Mouse (Mus musculus) embryonic facial prominence, embryonic 12.5 days (tissue): ENCODE measurements around the gene Fscn1. TPM values are rescaled to one million over a fixed set of nuclear protein-coding genes. Genes with fewer than 3 reads are reported as not detected.
A peak's percentile ranks its signal among the peaks of the same experiment; 100 is the strongest.

ENCODE experiments used
- ATAC-seq: fragments of 200-750 bp; cut with Nextera tagmentation; 2 replicates; pipeline ENCODE4 v1.8.0; 2017; ENCODE audit not compliant: insufficient number of reproducible peaks, insufficient read depth, low FRiP score, low TSS enrichment
- H3K27ac ChIP-seq: fragments of 300-500 bp; sonication (generic); 2 replicates; pipeline ENCODE4 v1.5.1; 2016; ENCODE audit warnings: mild to moderate bottlenecking
- H3K27me3 ChIP-seq: fragments of 300-500 bp; sonication (generic); 2 replicates; pipeline ENCODE4 v1.6.1; 2016; ENCODE audit warnings: mild to moderate bottlenecking, moderate library complexity
- H3K36me3 ChIP-seq: fragments of 300-500 bp; sonication (generic); 2 replicates; pipeline ENCODE4 v1.6.1; 2016; ENCODE audit warnings: mild to moderate bottlenecking
- H3K4me1 ChIP-seq: fragments of 300-500 bp; sonication (generic); 2 replicates; pipeline ENCODE4 v1.6.1; 2016
- H3K4me2 ChIP-seq: fragments of 300-500 bp; sonication (generic); replicated peaks from 2 replicates; pipeline ENCODE4 v1.6.1; 2016; ENCODE audit warnings: mild to moderate bottlenecking, moderate library complexity
- H3K4me3 ChIP-seq: fragments of 300-500 bp; sonication (generic); 2 replicates; pipeline ENCODE4 v1.5.1; 2016; ENCODE audit warnings: mild to moderate bottlenecking
- H3K9ac ChIP-seq: fragments of 300-500 bp; sonication (generic); 2 replicates; pipeline ENCODE4 v1.6.1; 2016; ENCODE audit warnings: mild to moderate bottlenecking, moderate library complexity
- H3K9me3 ChIP-seq: fragments of 300-500 bp; sonication (generic); 2 replicates; pipeline ENCODE4 v1.6.1; 2016; ENCODE audit warnings: mild to moderate bottlenecking, moderate library complexity
- WGBS: fragments of 180-500 bp; shearing (Covaris S2); methylation state at CpG from one replicate; pipeline ENCODE4 v1.1.7; 2016; 5-methylcytosine and 5-hydroxymethylcytosine counted together
- polyA plus RNA-seq: library from polyadenylated mRNA; unstranded; fragments of >200 nt; fragmentation: Nextera tagmentation; extraction: Ambion mirVana; gene quantifications from 2 replicates; pipeline ENCODE4 v1.2.1, GENCODE M21; 2016

Gene Fscn1
- polyA plus RNA-seq = 506 and 520 TPM in 2 replicates

GRCm38 (mm10) chr5:142959576-142960556, at the start of gene Fscn1:
Fscn1 (plus strand) TSS chr5:142960343.
- H3K9me3 ChIP-seq = no peaks in the 10 kb centered on the region
- H3K4me3 ChIP-seq = peak within 1 kb of the TSS; percentile 100
- H3K9ac ChIP-seq = peak within 1 kb of the TSS; percentile 100
- H3K27me3 ChIP-seq = no peaks in the 10 kb centered on the region
- ATAC-seq = peak; percentile 48
- no peaks in the 10 kb centered on the region for H3K36me3 ChIP-seq
- H3K4me1 ChIP-seq = peaks cover 26% of the 10 kb centered on the region
- WGBS = 7% methylated on average over 44 of the region's 44 CpGs
- peak within 1 kb of the TSS; percentile 98 for H3K27ac ChIP-seq
- peak within 1 kb of the TSS; percentile 96 for H3K4me2 ChIP-seq

DNA sequence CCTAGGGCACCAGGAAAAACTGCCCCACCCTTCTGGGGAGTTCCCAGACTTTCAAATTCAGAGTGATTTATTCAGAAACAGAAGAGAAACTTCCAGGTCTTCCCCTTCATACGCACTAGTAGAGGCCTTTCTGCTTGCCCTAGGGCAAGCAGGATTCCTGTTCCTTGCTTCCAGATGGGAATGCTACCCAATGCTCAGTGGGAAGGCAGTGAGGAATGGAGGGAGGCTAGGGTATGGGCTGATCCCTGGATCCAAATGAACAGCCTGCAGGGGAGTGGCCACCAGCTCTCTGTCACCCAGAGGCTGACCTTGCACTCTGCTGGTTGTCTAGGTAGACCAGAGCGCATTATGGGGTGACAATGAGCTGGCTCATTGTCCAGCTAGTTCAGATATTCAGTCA, 48.5 kb upstream of the Fscn1 start:
- H3K27me3 ChIP-seq = no peaks in the 10 kb centered on the region
- WGBS = 75% methylated on average over 2 of the region's 2 CpGs

GRCm38 (mm10) chr5:142912320-142912719, 47.8 kb upstream of the Fscn1 start:
- whole genome bisulfite sequencing = 95% methylated on average over 3 of the region's 3 CpGs
- no peak overlapping the region for H3K4me3 ChIP-seq
- ATAC-seq = no peak
- no peaks in the 10 kb centered on the region for H3K27me3 ChIP-seq
- no peak overlapping the region for H3K4me2 ChIP-seq
- H3K27ac ChIP-seq = no peak overlapping the region
- H3K4me1 ChIP-seq = peaks cover 31% of the 10 kb centered on the region
- no peaks in the 10 kb centered on the region for H3K9me3 ChIP-seq
- no peaks in the 10 kb centered on the region for H3K36me3 ChIP-seq
- H3K9ac ChIP-seq = no peak overlapping the region

More for the DNA sequence above, 48.5 kb upstream of the Fscn1 start:
- no peaks in the 10 kb centered on the region for H3K9me3 ChIP-seq
- no peak overlapping the region for H3K27ac ChIP-seq
- H3K4me3 ChIP-seq = no peak overlapping the region
- H3K9ac ChIP-seq = no peak overlapping the region
- no peaks in the 10 kb centered on the region for H3K36me3 ChIP-seq
- no peak overlapping the region for H3K4me2 ChIP-seq
- no peak for ATAC-seq
- H3K4me1 ChIP-seq = peaks cover 36% of the 10 kb centered on the region

- no peaks in the 10 kb centered on the region for H3K36me3 ChIP-seq
- no peak overlapping the region for H3K4me3 ChIP-seq
- no peak for ATAC-seq
- H3K27ac ChIP-seq = no peak overlapping the region
- WGBS = 85% methylated on average over 4 of the region's 4 CpGs
- no peaks in the 10 kb centered on the region for H3K27me3 ChIP-seq
- H3K4me1 ChIP-seq = peaks cover 27% of the 10 kb centered on the region
- H3K4me2 ChIP-seq = no peak overlapping the region
- H3K9me3 ChIP-seq = no peaks in the 10 kb centered on the region
- no peak overlapping the region for H3K9ac ChIP-seq
Observed at GRCm38 (mm10) chr5:142912739-142913138, 47.4 kb upstream of the Fscn1 start.

GRCm38 (mm10) chr5:142915231-142915630, 44.9 kb upstream of the Fscn1 start:
- no peak for ATAC-seq
- 0 out of 2 replicates have a peak, but pooled peaks cover 2% of the 10 kb centered on the region for H3K4me1 ChIP-seq
- H3K27me3 ChIP-seq = no peaks in the 10 kb centered on the region
- H3K4me2 ChIP-seq = no peak overlapping the region
- H3K9ac ChIP-seq = no peak overlapping the region
- no peaks in the 10 kb centered on the region for H3K36me3 ChIP-seq
- WGBS = 89% methylated on average over 11 of the region's 11 CpGs
- no peak overlapping the region for H3K4me3 ChIP-seq
- H3K9me3 ChIP-seq = no peaks in the 10 kb centered on the region
- no peak overlapping the region for H3K27ac ChIP-seq

- Histone ChIP-seq H3K9ac (no peak overlapping the region), H3K27ac (no peak overlapping the region), H3K27me3 (no peaks in the 10 kb centered on the region), H3K4me1 (peaks cover 3% of the 10 kb centered on the region; the same call in 1 of the 2 replicates), H3K4me3 (no peak overlapping the region), H3K9me3 (no peaks in the 10 kb centered on the region), H3K4me2 (no peak overlapping the region), H3K36me3 (no peaks in the 10 kb centered on the region)
- ATAC-seq = no peak
- 62% methylated on average over 7 of the region's 7 CpGs for WGBS
Observed at GRCm38 (mm10) chr5:142916593-142916992, 43.5 kb upstream of the Fscn1 start.

DNA sequence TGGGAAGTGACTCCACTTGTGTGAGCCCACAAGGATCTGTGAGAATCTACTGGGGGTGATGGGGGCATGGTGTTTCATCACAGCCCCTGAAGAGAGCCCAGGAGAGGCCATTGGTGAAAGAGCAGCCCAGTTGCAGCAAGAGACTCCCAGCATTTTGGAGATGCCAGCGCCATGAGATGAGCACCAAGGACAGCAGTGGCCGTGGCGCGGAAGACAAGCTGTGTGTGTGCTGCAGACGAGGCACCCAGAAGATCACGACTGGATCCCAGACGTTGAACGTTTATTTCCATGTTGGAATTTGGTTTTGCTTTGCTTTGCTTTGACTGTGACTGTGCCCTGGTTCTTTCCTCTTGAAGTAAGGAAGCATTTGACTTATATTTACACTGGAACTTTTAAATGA, 42.7 kb upstream of the Fscn1 start:
- WGBS = 88% methylated on average over 8 of the region's 8 CpGs
- no peak overlapping the region for H3K9ac ChIP-seq
- H3K4me1 ChIP-seq = peaks cover 3% of the 10 kb centered on the region; the same call in 1 of the 2 replicates
- no peak overlapping the region for H3K4me3 ChIP-seq
- no peaks in the 10 kb centered on the region for H3K9me3 ChIP-seq
- ATAC-seq = no peak
- no peak overlapping the region for H3K4me2 ChIP-seq
- H3K27me3 ChIP-seq = no peaks in the 10 kb centered on the region
- H3K36me3 ChIP-seq = no peaks in the 10 kb centered on the region
- H3K27ac ChIP-seq = no peak overlapping the region

- Histone ChIP-seq H3K4me3 (no peak overlapping the region), H3K9me3 (no peaks in the 10 kb centered on the region), H3K27me3 (no peaks in the 10 kb centered on the region), H3K27ac (no peak overlapping the region), H3K4me2 (no peak overlapping the region), H3K36me3 (no peaks in the 10 kb centered on the region), H3K9ac (no peak overlapping the region), H3K4me1 (peaks cover 3% of the 10 kb centered on the region; the same call in 1 of the 2 replicates)
- 56% methylated on average over 8 of the region's 8 CpGs for WGBS
- peak; percentile 64; the same call in 1 of the 2 replicates for ATAC-seq
Observed at GRCm38 (mm10) chr5:142920311-142921073, 39.7 kb upstream of the Fscn1 start.

DNA sequence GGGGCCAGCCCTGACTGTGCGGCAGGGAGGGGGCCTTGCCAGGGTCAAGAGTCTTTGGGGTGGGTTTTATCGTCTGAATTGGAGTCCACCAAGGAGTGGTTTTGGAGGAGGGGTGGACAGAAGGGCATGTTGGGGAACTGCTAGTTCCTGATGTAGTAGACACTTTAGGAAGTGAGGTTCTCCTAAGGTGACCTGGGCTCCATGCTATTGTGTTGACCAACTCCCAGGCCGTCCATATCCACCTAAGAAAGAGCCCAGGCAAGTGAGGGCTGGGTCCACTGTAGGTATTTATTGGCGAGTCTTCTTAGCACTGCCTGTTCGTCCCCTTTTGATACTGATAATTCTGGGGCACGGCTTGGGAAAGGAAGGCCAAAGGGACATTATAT, 39.1 kb upstream of the Fscn1 start:
- H3K27ac ChIP-seq = no peak overlapping the region
- ATAC-seq = no peak

DNA sequence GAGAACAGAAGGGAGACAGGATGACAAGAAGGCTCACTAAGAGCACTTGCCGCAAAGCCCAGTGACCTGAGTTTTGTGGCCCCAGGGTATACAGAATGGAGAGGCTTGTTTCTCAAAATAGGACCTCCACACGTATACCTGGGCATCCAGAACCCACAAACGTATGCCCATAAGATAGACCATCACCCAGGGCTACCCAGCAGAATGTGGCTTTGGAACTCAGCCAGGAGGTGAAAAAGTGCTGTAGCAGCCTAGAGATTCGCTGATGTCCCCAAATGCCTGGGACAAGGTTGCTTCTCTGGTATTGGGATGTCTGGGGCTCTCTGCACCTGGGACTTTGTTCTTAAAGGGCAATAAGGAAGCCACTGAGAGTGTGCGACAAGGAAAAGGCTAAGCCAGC, 37.9 kb upstream of the Fscn1 start:
- no peaks in the 10 kb centered on the region for H3K9me3 ChIP-seq
- H3K36me3 ChIP-seq = no peaks in the 10 kb centered on the region
- 84% methylated on average over 5 of the region's 5 CpGs for WGBS
- H3K9ac ChIP-seq = no peak overlapping the region
- ATAC-seq = no peak
- peaks cover 15% of the 10 kb centered on the region for H3K4me1 ChIP-seq
- no peak overlapping the region for H3K4me2 ChIP-seq
- no peak overlapping the region for H3K4me3 ChIP-seq
- H3K27ac ChIP-seq = no peak overlapping the region
- H3K27me3 ChIP-seq = no peaks in the 10 kb centered on the region

More for the DNA sequence above, 39.1 kb upstream of the Fscn1 start:
- Histone ChIP-seq H3K4me3 (no peak overlapping the region), H3K36me3 (no peaks in the 10 kb centered on the region), H3K27me3 (no peaks in the 10 kb centered on the region), H3K9me3 (no peaks in the 10 kb centered on the region), H3K4me1 (peaks cover 6% of the 10 kb centered on the region), H3K4me2 (no peak overlapping the region), H3K9ac (no peak overlapping the region)
- 73% methylated on average over 6 of the region's 6 CpGs for WGBS

- no peak for ATAC-seq
- Histone ChIP-seq H3K4me1 (peaks cover 15% of the 10 kb centered on the region), H3K9ac (no peak overlapping the region), H3K4me3 (no peak overlapping the region), H3K4me2 (no peak overlapping the region), H3K36me3 (no peaks in the 10 kb centered on the region), H3K27me3 (no peaks in the 10 kb centered on the region), H3K9me3 (no peaks in the 10 kb centered on the region), H3K27ac (no peak overlapping the region)
- WGBS = 77% methylated on average over 3 of the region's 3 CpGs
Observed at GRCm38 (mm10) chr5:142923781-142924180, 36.4 kb upstream of the Fscn1 start.
